Mouse (Mus musculus) erythroblast, embryonic 14.5 days (primary cell): ENCODE results near the gene Ptrh1.

Experiments
- GATA1 ChIP-seq: IDR thresholded peaks from 2 replicates; pipeline ENCODE4 v1.6.1; 2012; ENCODE audit warnings: low read length, inconsistent platforms, mixed read lengths
- TAL1 ChIP-seq: IDR thresholded peaks from 3 replicates; pipeline ENCODE4 v1.6.1; 2012; ENCODE audit warnings: low read length, inconsistent platforms, mixed read lengths

GRCm38 (mm10) chr2:32749082-32749481 is 26.5 kb upstream of the Ptrh1 start:
- TF ChIP-seq GATA1: no peak
- no peak for TF ChIP-seq TAL1
